Mouse (Mus musculus) limb, embryonic 14.5 days (tissue): Measurements from ENCODE around the gene Tmem203. TPM values are rescaled to one million over a fixed set of nuclear protein-coding genes. Genes with fewer than 3 reads are reported as not detected.

Experiments used
- ATAC-seq: fragments of 200-750 bp; cut with Nextera tagmentation; 2 replicates; pipeline ENCODE4 v1.8.0; 2017; ENCODE audit warnings: low read depth, moderate number of reproducible peaks, moderate TSS enrichment; ENCODE audit not compliant: low FRiP score
- DNase-seq: peaks from one replicate; pipeline ENCODE4 v3.0.0-alpha.2; 2015; ENCODE audit warnings: low spot score
- H3K27ac ChIP-seq: fragments of 300-500 bp; sonication (generic); replicated peaks from 2 replicates; pipeline ENCODE4 v1.5.1; 2014; ENCODE audit warnings: low read depth, mild to moderate bottlenecking, low read length, moderate library complexity, mixed read lengths
- H3K27me3 ChIP-seq: fragments of 300-500 bp; sonication (generic); 2 replicates; pipeline ENCODE4 v1.6.1; 2014; ENCODE audit warnings: low read length, mixed read lengths; ENCODE audit not compliant: control insufficient read depth, insufficient read depth
- H3K36me3 ChIP-seq: fragments of 300-500 bp; sonication (generic); 2 replicates; pipeline ENCODE4 v1.6.1; 2014; ENCODE audit warnings: mild to moderate bottlenecking, low read length, moderate library complexity, mixed read lengths; ENCODE audit not compliant: control insufficient read depth, insufficient read depth
- H3K4me1 ChIP-seq: fragments of 300-500 bp; sonication (generic); 2 replicates; pipeline ENCODE4 v1.6.1; 2014; ENCODE audit warnings: antibody characterized with exemption, low read length, mixed read lengths; ENCODE audit not compliant: control insufficient read depth, insufficient read depth
- H3K4me2 ChIP-seq: fragments of 300-500 bp; sonication (generic); replicated peaks from 2 replicates; pipeline ENCODE4 v1.6.1; 2014; ENCODE audit warnings: low read depth, mild to moderate bottlenecking, low read length, moderate library complexity; ENCODE audit not compliant: severe bottlenecking
- H3K4me3 ChIP-seq: fragments of 300-500 bp; sonication (generic); replicated peaks from 2 replicates; pipeline ENCODE4 v1.5.1; 2014; ENCODE audit warnings: low read length
- H3K9ac ChIP-seq: fragments of 300-500 bp; sonication (generic); 2 replicates; pipeline ENCODE4 v1.6.1; 2014; ENCODE audit warnings: mild to moderate bottlenecking, low read depth, low read length, moderate library complexity; ENCODE audit not compliant: severe bottlenecking
- H3K9me3 ChIP-seq: fragments of 300-500 bp; sonication (generic); 2 replicates; pipeline ENCODE4 v1.6.1; 2016; ENCODE audit warnings: low read length; ENCODE audit not compliant: control insufficient read depth
- POLR2A ChIP-seq: fragments of 200-500 bp; IDR thresholded peaks from 2 replicates; pipeline ENCODE4 v1.8.0; 2012; ENCODE audit warnings: inconsistent platforms, mild to moderate bottlenecking, moderate library complexity, borderline replicate concordance; ENCODE audit not compliant: insufficient read depth, insufficient read length; ENCODE audit errors: extremely low read depth
- WGBS: fragments of 180-500 bp; shearing (Covaris S2); extraction: QIAGEN DNeasy Blood & Tissue Kit; methylation state at CpG from one replicate; pipeline ENCODE4 v1.1.7; 2014; 5-methylcytosine and 5-hydroxymethylcytosine counted together
- polyA plus RNA-seq, 2 experiments: library from polyadenylated mRNA; depleted of rRNA in 1 of 2; stranded (reverse) in 1 of 2; unstranded in 1 of 2; fragments of >200 nt; fragmentation: Nextera tagmentation in 1 of 2; extraction: Ambion mirVana in 1 of 2; gene quantifications; 2 replicates each; pipeline versions ENCODE4 v1.2.1 to v1.2.3; 2012 to 2014

Gene Tmem203
- polyA plus RNA-seq, 2 experiments = 16.3 to 29.7 TPM

DNA sequence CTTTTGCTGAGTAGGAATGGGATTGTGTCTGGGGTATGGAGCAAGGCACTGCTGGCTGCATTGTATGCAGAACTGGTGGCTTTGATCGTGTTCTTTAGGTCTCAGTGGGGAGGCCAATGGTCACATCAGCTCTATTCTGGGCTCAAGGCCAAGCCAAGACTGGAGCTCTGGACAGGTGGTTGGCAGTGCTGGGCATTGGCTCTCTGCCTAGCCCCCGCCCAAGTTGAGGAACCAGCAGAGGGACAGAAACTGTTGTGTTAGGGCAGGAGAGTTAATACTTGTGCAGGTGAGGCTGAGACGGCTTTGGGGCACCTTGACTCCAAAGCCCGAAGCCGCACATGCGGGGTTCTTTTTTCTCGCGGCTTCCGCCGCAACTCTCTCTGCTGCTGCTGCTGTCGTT lies 34.4 kb downstream of the Tmem203 start, which contains the start of gene Lrrc26:
Lrrc26 (plus strand) TSS at position 265 of the 400 bp plus-strand sequence.
- H3K4me2 ChIP-seq = peak within 1 kb of the TSS; percentile 28; the same call in 1 of the 2 replicates
- 4% methylated on average over 11 of the region's 11 CpGs for WGBS

DNA sequence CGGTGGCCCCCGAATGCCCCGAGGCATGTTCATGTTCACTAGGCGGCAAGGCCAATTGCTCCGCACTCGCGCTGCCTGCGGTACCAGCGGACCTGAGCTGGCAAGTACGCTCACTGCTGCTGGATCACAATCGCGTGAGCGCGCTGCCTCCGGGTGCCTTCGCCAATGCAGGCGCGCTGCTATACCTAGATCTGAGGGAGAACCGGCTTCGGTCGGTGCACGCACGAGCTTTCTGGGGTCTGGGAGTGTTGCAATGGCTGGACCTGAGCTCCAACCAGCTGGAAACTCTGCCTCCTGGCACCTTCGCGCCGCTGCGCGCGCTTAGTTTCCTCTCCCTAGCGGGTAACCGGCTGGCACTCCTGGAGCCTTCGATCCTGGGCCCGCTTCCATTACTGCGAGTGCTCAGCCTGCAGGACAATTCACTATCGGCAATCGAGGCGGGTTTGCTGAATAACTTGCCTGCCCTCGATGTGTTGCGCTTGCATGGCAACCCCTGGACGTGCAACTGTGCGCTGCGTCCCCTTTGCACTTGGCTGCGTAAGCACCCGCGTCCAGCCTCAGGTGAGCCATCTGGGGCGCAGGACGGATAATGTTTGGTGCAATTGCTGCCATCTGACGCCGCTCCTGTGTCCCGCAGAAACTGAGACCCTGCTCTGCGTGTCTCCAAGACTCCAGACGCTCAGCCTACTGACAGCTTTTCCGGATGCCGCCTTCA lies 35.0 kb downstream of the Tmem203 start:
- Histone ChIP-seq H3K9ac (no peak overlapping the region), H3K36me3 (peaks cover 10% of the 10 kb centered on the region), H3K4me1 (peaks cover 3% of the 10 kb centered on the region; the same call in 1 of the 2 replicates), H3K27me3 (peaks cover 58% of the 10 kb centered on the region), H3K27ac (no peak overlapping the region), H3K4me2 (peak overlapping the region; percentile 28; the same call in 1 of the 2 replicates), H3K4me3 (peak overlapping the region; percentile 18), H3K9me3 (no peaks in the 10 kb centered on the region)
- 3% methylated on average over 54 of the region's 54 CpGs for WGBS
- no peak for DNase-seq
- no peak for TF ChIP-seq POLR2A
- no peak for ATAC-seq

More for the DNA sequence above, 34.4 kb downstream of the Tmem203 start, which contains the start of gene Lrrc26:
- ATAC-seq (no peak), DNase-seq (no peak)
- Histone ChIP-seq H3K9ac (no peak within 1 kb of the TSS), H3K9me3 (no peaks in the 10 kb centered on the region), H3K4me1 (peaks cover 3% of the 10 kb centered on the region; the same call in 1 of the 2 replicates), H3K36me3 (peaks cover 16% of the 10 kb centered on the region), H3K4me3 (peak within 1 kb of the TSS; percentile 18), H3K27me3 (peaks cover 58% of the 10 kb centered on the region), H3K27ac (no peak within 1 kb of the TSS)
- TF ChIP-seq POLR2A = no peak

DNA sequence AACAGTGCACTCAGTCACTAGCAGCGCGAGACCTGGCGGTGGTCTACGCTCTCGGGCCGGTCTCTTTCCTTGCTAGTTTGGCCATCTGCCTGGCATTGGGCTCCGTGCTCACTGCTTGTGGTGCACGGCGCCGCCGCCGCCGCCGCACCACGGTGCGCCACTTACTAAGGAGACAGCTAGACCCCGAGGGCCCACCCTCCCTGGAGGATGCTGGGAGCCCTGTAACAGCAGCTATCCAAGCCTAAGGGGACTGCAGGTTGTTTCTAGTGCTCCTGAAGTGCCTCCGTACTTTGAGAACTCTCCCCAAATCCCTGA lies 35.5 kb downstream of the Tmem203 start:
- H3K4me2 ChIP-seq = peak overlapping the region; percentile 28; the same call in 1 of the 2 replicates
- peaks cover 5% of the 10 kb centered on the region for H3K36me3 ChIP-seq
- WGBS = under 1% methylated on average over 18 of the region's 18 CpGs
- no peak overlapping the region for H3K9ac ChIP-seq
- DNase-seq = no peak
- TF ChIP-seq POLR2A = no peak
- peaks cover 58% of the 10 kb centered on the region for H3K27me3 ChIP-seq
- H3K9me3 ChIP-seq = no peaks in the 10 kb centered on the region
- no peak overlapping the region for H3K27ac ChIP-seq
- no peak for ATAC-seq
- H3K4me1 ChIP-seq = peaks cover 3% of the 10 kb centered on the region; the same call in 1 of the 2 replicates
- H3K4me3 ChIP-seq = peak overlapping the region; percentile 18

DNA sequence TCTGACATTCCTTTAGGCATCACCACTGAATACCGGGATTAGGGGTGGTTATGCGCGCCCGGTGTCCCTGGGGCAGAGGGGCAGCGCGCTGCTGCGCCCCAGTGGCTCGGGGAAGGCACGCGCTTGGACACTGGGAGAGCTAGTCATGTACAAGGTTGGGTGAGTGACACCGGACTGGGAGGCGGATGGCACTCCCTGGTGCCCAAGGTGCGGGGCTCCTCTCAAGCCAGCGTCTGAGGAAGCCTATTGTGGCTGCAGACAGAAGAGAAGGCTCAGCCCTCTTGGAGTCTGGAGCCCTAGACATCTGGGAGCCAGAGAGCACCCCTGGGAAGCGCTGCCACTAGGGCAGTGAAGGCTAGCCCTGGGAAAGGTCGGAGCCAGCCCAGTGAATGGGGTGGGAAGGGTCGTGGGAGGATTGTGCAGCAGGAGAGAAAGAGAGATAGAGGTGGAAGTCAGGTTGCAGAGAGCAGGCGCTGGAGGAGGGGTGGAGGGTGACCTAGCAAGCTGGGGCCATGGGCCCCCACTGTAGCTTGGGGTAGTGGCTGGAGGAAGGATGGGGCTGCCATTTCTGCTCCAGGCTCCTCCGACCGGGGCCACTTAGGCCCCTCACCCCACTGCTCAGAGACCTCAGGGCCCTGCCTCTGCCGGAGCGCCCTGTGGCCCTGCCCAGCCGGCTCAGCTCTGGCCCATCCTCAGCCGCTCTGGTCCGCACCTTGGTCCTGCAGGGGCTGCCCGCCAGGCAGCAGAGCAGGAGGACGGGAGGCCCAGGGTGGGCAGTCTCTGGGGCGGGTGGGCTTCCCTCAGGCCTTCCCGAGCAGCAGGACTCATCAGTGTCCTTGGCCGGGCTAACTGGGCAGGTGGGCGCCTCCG lies 36.2 kb downstream of the Tmem203 start:
- no peak for ATAC-seq
- H3K27ac ChIP-seq = no peak overlapping the region
- H3K36me3 ChIP-seq = no peaks in the 10 kb centered on the region
- peak overlapping the region; percentile 44 for H3K4me2 ChIP-seq
- DNase-seq = no peak
- 6% methylated on average over 26 of the region's 32 CpGs for WGBS
- 0 out of 2 replicates have a peak overlapping the region, but pooled peaks have one; percentile 12 for H3K9ac ChIP-seq
- peaks cover 3% of the 10 kb centered on the region; the same call in 1 of the 2 replicates for H3K4me1 ChIP-seq
- peaks cover 58% of the 10 kb centered on the region for H3K27me3 ChIP-seq
- TF ChIP-seq POLR2A = no peak
- H3K9me3 ChIP-seq = no peaks in the 10 kb centered on the region
- H3K4me3 ChIP-seq = peak overlapping the region; percentile 32

DNA sequence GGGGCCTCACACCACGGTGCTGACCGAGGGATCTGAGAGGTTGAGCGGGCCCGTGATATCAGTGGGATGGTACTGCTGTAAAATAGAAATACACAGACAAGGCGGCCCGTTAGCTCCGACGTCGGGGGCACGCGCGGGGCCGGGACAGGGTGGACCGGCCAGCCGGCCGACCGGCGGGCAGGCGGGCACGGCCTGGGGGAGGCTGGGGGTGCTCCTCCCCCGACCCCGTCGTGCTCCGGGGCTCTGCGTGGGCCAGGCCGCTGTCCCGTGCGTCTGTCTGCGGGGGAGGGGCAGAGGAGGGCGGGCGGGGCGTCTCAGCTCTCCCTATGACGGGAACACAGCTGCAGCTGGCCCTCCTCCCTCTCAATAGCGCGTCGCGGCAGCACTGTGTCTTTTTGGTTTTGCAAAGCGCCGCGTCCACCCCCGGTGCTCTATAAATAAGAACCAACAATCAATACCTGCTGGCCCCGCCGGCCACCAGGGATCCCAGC lies 36.9 kb downstream of the Tmem203 start:
- H3K27me3 ChIP-seq = peaks cover 58% of the 10 kb centered on the region
- no peak overlapping the region for H3K27ac ChIP-seq
- H3K4me2 ChIP-seq = peak overlapping the region; percentile 44
- H3K9ac ChIP-seq = peak overlapping the region; percentile 12; the same call in 1 of the 2 replicates
- WGBS = 7% methylated on average over 32 of the region's 43 CpGs
- DNase-seq (no peak), ATAC-seq (peak; percentile 32; the same call in 1 of the 2 replicates)
- H3K9me3 ChIP-seq = no peaks in the 10 kb centered on the region
- H3K4me3 ChIP-seq = peak overlapping the region; percentile 32
- TF ChIP-seq POLR2A = no peak
- no peaks in the 10 kb centered on the region for H3K36me3 ChIP-seq
- H3K4me1 ChIP-seq = peaks cover 3% of the 10 kb centered on the region; the same call in 1 of the 2 replicates
